Mouse (Mus musculus): ENCODE measurements around the gene Fbxl18. TPM values are rescaled to one million over a fixed set of nuclear protein-coding genes. Genes with fewer than 3 reads are reported as not detected.

Gene Fbxl18
- 12.5 and 21.1 TPM in 2 replicates for polyA plus RNA-seq (2012; rRNA removed)
- polyA plus RNA-seq (2014; fragmentation: Nextera tagmentation; extraction: Ambion mirVana) = 9.4 and 10.2 TPM in 2 replicates

DNA sequence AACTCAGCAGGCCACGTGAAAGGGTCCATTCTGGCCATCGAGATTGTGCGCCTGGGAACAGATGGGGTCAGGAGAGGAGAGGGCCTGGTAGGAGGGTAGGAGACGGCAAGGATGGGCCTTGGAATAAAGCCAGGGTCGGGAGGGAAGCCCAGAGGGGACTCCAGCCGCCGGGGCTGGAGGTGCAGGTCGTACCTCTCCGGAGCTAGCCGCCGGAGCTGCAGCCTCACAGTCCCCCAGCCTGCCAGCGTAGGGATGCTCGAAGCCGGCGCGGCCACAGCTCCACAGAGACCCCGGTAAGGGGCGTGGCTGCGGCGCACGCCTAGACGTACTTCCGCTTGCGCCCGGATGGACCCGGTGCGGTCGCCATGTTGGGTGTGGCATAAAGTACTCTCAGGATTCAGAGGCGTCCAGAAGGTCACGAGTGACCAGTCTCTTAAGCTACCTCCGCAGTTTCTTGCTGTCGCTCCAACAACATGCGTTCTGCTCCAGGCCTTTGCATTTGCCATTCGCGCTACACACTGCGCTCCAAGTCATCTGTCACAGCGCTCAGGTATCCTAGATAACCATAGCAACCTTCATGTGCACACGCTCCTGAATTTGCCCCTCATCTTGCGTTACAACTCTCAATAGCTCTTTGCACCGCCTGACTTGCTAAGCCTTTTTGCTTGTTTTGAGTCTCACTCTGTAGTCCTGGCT, at the start of gene Fbxl18:
Fbxl18 (minus strand) TSS at position 504 of the 696 bp plus-strand sequence.
- peaks cover 8% of the 10 kb centered on the region for H3K4me1 ChIP-seq (ENCODE audit: control insufficient read depth, insufficient read depth, low read length)
- H3K27me3 ChIP-seq (ENCODE audit: control insufficient read depth, insufficient read depth, low read length) = no peaks in the 10 kb centered on the region
- whole genome bisulfite sequencing = under 1% methylated on average over 40 of the region's 40 CpGs
- ATAC-seq (ENCODE audit: low FRiP score, low read depth) (peak; percentile 94), DNase-seq (ENCODE audit: low spot score) (peak; percentile 86)
- H3K9ac ChIP-seq (ENCODE audit: low read depth, low read length, severe bottlenecking) = peak within 1 kb of the TSS; percentile 77
- TF ChIP-seq POLR2A (IDR thresholded peaks at IDR 0.05; ENCODE audit: borderline replicate concordance, extremely low read depth, insufficient read depth, insufficient read length) = peak; percentile 69; the same call in 1 of the 2 replicates
- H3K9me3 ChIP-seq (ENCODE audit: control insufficient read depth, low read length) = no peaks in the 10 kb centered on the region
- peak within 1 kb of the TSS; percentile 15; the same call in 1 of the 2 replicates for H3K27ac ChIP-seq (replicated peaks; ENCODE audit: low read depth, low read length)
- H3K4me2 ChIP-seq (replicated peaks; ENCODE audit: low read depth, low read length, severe bottlenecking) = peak within 1 kb of the TSS; percentile 61
- H3K4me3 ChIP-seq (replicated peaks; ENCODE audit: low read length) = peak within 1 kb of the TSS; percentile 71
- peaks cover 20% of the 10 kb centered on the region for H3K36me3 ChIP-seq (ENCODE audit: control insufficient read depth, insufficient read depth, low read length)

- Histone ChIP-seq H3K27me3 (ENCODE audit: control insufficient read depth, insufficient read depth, low read length) (no peaks in the 10 kb centered on the region), H3K27ac (replicated peaks; ENCODE audit: low read depth, low read length) (no peak overlapping the region), H3K4me2 (replicated peaks; ENCODE audit: low read depth, low read length, severe bottlenecking) (no peak overlapping the region), H3K4me1 (ENCODE audit: control insufficient read depth, insufficient read depth, low read length) (peaks cover 6% of the 10 kb centered on the region; the same call in 1 of the 2 replicates), H3K4me3 (replicated peaks; ENCODE audit: low read length) (no peak overlapping the region), H3K36me3 (ENCODE audit: control insufficient read depth, insufficient read depth, low read length) (no peaks in the 10 kb centered on the region), H3K9me3 (ENCODE audit: control insufficient read depth, low read length) (no peaks in the 10 kb centered on the region), H3K9ac (ENCODE audit: low read depth, low read length, severe bottlenecking) (no peak overlapping the region)
- no peak for ATAC-seq (ENCODE audit: low FRiP score, low read depth)
- DNase-seq (ENCODE audit: low spot score) = no peak
- WGBS = 70% methylated on average over 2 of the region's 2 CpGs
- no peak for TF ChIP-seq POLR2A (IDR thresholded peaks at IDR 0.05; ENCODE audit: borderline replicate concordance, extremely low read depth, insufficient read depth, insufficient read length)
Observed at GRCm38 (mm10) chr5:142940393-142940792, 45.2 kb upstream of the Fbxl18 start.

DNA sequence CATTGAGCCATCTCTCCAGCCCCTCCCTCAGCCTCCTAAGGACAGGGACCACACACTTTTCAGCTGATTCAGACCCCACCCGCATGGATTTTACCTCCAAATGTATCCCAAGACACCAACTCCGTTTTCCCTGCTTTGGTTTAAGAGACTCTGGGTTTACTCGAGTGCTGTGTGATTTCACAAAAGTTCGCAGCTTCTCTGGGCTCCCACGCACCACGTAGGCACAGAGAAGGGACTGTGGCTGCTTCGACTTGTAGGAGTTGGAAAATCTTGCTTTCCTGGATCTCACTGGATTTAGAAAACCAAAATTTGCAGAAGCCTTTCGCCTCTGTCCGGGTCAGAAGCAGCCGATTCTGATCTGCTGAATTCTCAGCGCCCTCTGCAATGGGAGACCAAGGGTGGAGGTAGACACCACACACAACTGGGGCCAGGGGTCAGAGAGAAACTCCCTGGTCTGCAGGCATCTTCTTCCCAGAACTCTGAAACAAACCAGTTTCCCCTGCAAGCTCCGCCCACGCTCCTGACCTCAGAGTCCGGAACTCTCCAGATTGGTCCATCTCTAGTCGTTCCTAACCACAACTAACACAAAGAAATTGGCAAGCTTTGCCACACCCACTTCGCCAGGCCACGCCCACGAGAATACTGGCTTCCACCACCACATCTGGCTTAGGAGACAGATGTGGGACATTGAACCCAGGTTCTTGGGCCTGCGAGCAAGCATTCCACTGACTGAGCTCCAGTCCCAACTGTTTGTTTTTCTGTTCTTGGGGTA, 42.9 kb upstream of the Fbxl18 start:
- no peak overlapping the region for H3K9ac ChIP-seq (ENCODE audit: low read depth, low read length, severe bottlenecking)
- 0 out of 2 replicates have a peak overlapping the region, but pooled peaks have one; percentile 18 for H3K4me2 ChIP-seq (replicated peaks; ENCODE audit: low read depth, low read length, severe bottlenecking)
- DNase-seq (ENCODE audit: low spot score) (peak; percentile 78), ATAC-seq (ENCODE audit: low FRiP score, low read depth) (0 out of 2 replicates have a peak, but pooled peaks have one; percentile 32)
- no peak for TF ChIP-seq POLR2A (IDR thresholded peaks at IDR 0.05; ENCODE audit: borderline replicate concordance, extremely low read depth, insufficient read depth, insufficient read length)
- WGBS = 37% methylated on average over 19 of the region's 19 CpGs
- no peaks in the 10 kb centered on the region for H3K9me3 ChIP-seq (ENCODE audit: control insufficient read depth, low read length)
- H3K4me3 ChIP-seq (replicated peaks; ENCODE audit: low read length) = no peak overlapping the region
- peaks cover 6% of the 10 kb centered on the region; the same call in 1 of the 2 replicates for H3K4me1 ChIP-seq (ENCODE audit: control insufficient read depth, insufficient read depth, low read length)
- H3K27me3 ChIP-seq (ENCODE audit: control insufficient read depth, insufficient read depth, low read length) = no peaks in the 10 kb centered on the region
- H3K36me3 ChIP-seq (ENCODE audit: control insufficient read depth, insufficient read depth, low read length) = no peaks in the 10 kb centered on the region
- H3K27ac ChIP-seq (replicated peaks; ENCODE audit: low read depth, low read length) = peak overlapping the region; percentile 39; the same call in 1 of the 2 replicates

- ATAC-seq (ENCODE audit: low FRiP score, low read depth) (peak; percentile 75), DNase-seq (ENCODE audit: low spot score) (peak; percentile 76)
- peaks cover 6% of the 10 kb centered on the region; the same call in 1 of the 2 replicates for H3K4me1 ChIP-seq (ENCODE audit: control insufficient read depth, insufficient read depth, low read length)
- TF ChIP-seq POLR2A (IDR thresholded peaks at IDR 0.05; ENCODE audit: borderline replicate concordance, extremely low read depth, insufficient read depth, insufficient read length) = no peak
- H3K36me3 ChIP-seq (ENCODE audit: control insufficient read depth, insufficient read depth, low read length) = no peaks in the 10 kb centered on the region
- H3K4me2 ChIP-seq (replicated peaks; ENCODE audit: low read depth, low read length, severe bottlenecking) = peak overlapping the region; percentile 47
- no peaks in the 10 kb centered on the region for H3K27me3 ChIP-seq (ENCODE audit: control insufficient read depth, insufficient read depth, low read length)
- peak overlapping the region; percentile 50 for H3K9ac ChIP-seq (ENCODE audit: low read depth, low read length, severe bottlenecking)
- H3K27ac ChIP-seq (replicated peaks; ENCODE audit: low read depth, low read length) = no peak overlapping the region
- 4% methylated on average over 17 of the region's 17 CpGs for WGBS
- peak overlapping the region; percentile 10; the same call in 1 of the 2 replicates for H3K4me3 ChIP-seq (replicated peaks; ENCODE audit: low read length)
- no peaks in the 10 kb centered on the region for H3K9me3 ChIP-seq (ENCODE audit: control insufficient read depth, low read length)
Observed at GRCm38 (mm10) chr5:142936336-142936719, 41.1 kb upstream of the Fbxl18 start.

Measured in limb, embryonic 14.5 days (tissue).